Mouse (Mus musculus): ENCODE data around the gene Tnip1. TPM values are rescaled to one million over a fixed set of nuclear protein-coding genes. Genes with fewer than 3 reads are reported as not detected.

Tnip1 gene
- polyA plus RNA-seq, 1 experiment from 2014 or later: 16.9 TPM

DNA sequence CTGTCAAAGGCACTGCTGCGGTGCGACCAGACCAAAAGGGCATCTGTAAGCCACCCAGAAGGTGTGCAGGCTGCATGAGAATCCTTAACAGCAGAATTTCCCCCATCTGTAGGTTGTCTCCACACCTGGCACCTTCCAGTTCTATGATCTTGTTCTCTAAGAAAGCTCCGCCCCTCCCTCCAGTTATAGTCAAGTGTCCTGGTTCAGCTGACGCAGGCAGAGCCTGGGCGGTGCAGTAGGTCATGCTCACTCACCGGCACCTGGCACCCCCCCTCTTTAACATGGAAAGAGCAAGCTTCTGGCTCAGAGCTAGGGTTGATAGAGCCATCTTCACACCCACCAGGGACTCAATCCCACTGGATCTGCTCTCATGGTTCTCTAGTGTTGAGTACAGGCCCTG lies 33.4 kb downstream of the Tnip1 start:
- H3K9ac ChIP-seq: no peak overlapping the region
- WGBS: 95% methylated on average over 6 of the region's 6 CpGs
- H3K9me3 ChIP-seq: no peaks in the 10 kb centered on the region
- no peak for ATAC-seq (ENCODE audit: low FRiP score, low read depth)
- no peak overlapping the region for H3K4me3 ChIP-seq
- no peak overlapping the region for H3K27ac ChIP-seq
- H3K27me3 ChIP-seq (replicated peaks): no peaks in the 10 kb centered on the region
- no peaks in the 10 kb centered on the region for H3K4me1 ChIP-seq
- no peak overlapping the region for H3K4me2 ChIP-seq (replicated peaks)
- peaks cover 33% of the 10 kb centered on the region for H3K36me3 ChIP-seq

DNA sequence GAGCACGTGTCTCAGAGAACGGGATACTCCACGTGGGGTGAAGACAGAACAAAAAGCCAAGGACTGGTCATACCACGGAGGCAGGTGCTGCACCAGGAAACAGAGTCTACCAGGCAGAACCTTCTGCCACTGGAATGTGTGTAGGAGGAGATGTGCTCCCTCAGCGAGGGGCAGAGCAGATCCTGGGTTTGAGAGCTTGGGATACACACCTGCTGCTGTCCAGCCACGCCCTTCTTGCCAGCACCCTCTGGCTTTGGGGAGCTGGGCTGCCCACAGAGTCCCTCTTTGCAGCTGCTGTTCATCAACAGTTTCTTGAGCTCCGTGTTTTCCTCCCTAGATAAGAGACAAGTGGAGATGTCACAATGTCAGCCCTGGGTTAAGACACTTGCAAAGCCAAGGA lies 33.8 kb downstream of the Tnip1 start:
- no peak overlapping the region for H3K9ac ChIP-seq
- H3K9me3 ChIP-seq: no peaks in the 10 kb centered on the region
- H3K27ac ChIP-seq: no peak overlapping the region
- H3K4me1 ChIP-seq: no peaks in the 10 kb centered on the region
- H3K36me3 ChIP-seq: peaks cover 37% of the 10 kb centered on the region
- H3K4me3 ChIP-seq: no peak overlapping the region
- H3K4me2 ChIP-seq (replicated peaks): no peak overlapping the region
- ATAC-seq (ENCODE audit: low FRiP score, low read depth): no peak
- no peaks in the 10 kb centered on the region for H3K27me3 ChIP-seq (replicated peaks)
- WGBS: 84% methylated on average over 7 of the region's 7 CpGs

DNA sequence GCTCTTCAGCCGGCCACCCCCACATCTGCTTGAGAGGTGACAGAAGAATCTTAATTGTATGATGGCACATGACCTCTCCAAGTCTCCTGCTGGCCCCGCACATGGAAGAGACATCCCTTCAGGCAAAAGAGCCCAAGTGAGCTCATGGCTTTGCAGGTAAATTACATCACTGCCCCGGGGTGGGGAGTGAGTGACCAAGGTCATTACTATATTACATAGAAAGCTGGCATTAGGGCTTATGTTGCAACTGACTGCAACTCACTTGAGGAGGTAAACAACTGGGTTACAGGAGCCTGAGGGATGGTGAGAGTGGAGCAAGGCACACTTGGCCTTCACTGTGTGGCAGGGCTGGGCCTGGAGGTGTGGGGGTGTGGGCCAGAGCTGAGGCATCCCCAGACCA lies 34.5 kb downstream of the Tnip1 start:
- no peak overlapping the region for H3K9ac ChIP-seq
- no peak overlapping the region for H3K4me3 ChIP-seq
- H3K27ac ChIP-seq: no peak overlapping the region
- H3K36me3 ChIP-seq: peaks cover 40% of the 10 kb centered on the region
- no peaks in the 10 kb centered on the region for H3K27me3 ChIP-seq (replicated peaks)
- no peak overlapping the region for H3K4me2 ChIP-seq (replicated peaks)
- H3K9me3 ChIP-seq: no peaks in the 10 kb centered on the region
- no peak for ATAC-seq (ENCODE audit: low FRiP score, low read depth)
- H3K4me1 ChIP-seq: no peaks in the 10 kb centered on the region
- 90% methylated on average over 3 of the region's 3 CpGs for WGBS

DNA sequence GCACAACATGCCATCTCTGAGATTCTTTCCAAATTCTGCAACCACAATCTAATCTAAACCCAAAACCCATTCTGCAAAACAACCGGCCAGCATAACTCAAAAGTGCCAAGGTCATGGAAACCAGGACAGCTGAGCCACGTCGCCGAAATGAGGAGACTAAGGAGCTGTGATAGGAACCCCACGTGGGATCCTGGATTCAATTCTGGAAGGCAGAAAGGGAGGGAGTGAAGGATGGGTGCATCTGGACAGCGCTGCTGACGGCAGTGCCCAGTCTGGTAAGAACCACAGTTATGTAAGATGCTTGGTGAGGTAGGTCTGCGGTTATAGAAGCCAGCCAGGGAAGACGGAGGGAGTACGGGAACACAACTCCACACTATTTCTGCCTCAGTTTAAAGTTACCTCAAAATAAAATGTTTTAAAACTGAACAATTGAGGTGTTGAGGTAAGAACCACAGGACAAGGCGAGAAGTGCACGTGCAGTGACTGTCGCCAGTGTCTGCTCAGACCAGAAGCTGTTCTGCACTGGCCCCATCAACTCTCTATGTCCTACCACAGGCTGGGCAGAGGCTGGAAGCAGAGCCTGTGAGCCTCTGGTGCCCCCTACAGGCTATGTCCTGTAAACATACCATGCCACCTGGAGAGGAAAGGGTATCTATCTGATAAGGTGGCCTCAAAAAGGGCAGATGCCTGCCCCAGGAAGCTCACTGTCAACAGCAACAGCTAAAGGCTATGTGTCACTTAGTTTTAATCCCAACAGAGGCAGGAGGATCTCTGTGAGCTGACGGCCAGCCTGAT lies 35.2 kb downstream of the Tnip1 start:
- H3K4me1 ChIP-seq: no peaks in the 10 kb centered on the region
- no peak overlapping the region for H3K27ac ChIP-seq
- H3K4me2 ChIP-seq (replicated peaks): no peak overlapping the region
- WGBS: 82% methylated on average over 14 of the region's 14 CpGs
- H3K9me3 ChIP-seq: no peaks in the 10 kb centered on the region
- no peak overlapping the region for H3K4me3 ChIP-seq
- ATAC-seq (ENCODE audit: low FRiP score, low read depth): no peak
- H3K27me3 ChIP-seq (replicated peaks): no peaks in the 10 kb centered on the region
- peaks cover 46% of the 10 kb centered on the region for H3K36me3 ChIP-seq
- no peak overlapping the region for H3K9ac ChIP-seq

DNA sequence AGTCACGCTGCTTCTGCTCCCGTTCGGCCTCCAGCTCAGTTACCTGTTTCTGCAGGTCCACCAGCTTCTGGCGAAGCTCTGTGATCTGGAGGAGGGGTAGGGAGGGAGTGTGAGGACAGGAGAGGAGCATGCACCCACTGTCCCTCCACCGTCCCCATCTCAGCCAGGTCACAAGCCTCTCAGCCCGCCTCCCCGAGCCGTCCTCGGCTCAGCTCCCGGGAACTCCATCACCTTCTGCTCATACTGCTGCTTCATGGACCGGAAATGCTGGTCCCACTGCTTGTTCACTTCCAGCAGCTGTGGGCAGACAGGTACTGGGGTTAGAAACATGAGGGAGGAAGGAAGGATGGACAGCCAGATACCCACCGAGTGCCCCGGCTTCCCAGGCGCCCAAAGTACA lies 38.6 kb downstream of the Tnip1 start:
- Histone ChIP-seq H3K27me3 (replicated peaks) (no peaks in the 10 kb centered on the region), H3K4me1 (no peaks in the 10 kb centered on the region), H3K9ac (no peak overlapping the region), H3K9me3 (no peaks in the 10 kb centered on the region), H3K4me3 (no peak overlapping the region), H3K4me2 (replicated peaks) (no peak overlapping the region), H3K36me3 (peaks cover 58% of the 10 kb centered on the region), H3K27ac (no peak overlapping the region)
- 88% methylated on average over 14 of the region's 14 CpGs for WGBS
- no peak for ATAC-seq (ENCODE audit: low FRiP score, low read depth)

DNA sequence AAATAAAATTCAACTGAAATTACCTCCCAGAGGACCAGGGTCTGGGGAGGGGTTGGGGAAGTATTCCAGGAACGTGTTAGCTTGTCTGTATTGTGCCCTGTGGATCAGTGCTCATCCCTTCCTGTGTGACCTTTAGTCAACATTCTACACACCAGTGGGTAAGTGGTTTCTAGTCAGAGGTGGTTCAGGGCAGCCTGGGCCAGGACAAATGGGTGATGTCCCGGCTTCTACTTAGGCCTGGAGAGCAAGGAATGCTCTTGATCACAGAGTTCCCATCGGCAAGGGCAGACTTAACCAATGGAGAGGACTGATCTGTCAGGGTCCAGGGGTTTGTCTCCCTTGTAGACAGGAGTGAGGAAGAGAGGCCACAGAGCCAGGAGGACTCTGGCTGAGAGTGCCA lies 40.2 kb downstream of the Tnip1 start:
- Histone ChIP-seq H3K4me1 (no peaks in the 10 kb centered on the region), H3K27me3 (replicated peaks) (no peaks in the 10 kb centered on the region), H3K27ac (no peak overlapping the region), H3K36me3 (peaks cover 63% of the 10 kb centered on the region), H3K4me2 (replicated peaks) (no peak overlapping the region), H3K9me3 (no peaks in the 10 kb centered on the region), H3K4me3 (no peak overlapping the region), H3K9ac (no peak overlapping the region)
- 91% methylated on average over 3 of the region's 3 CpGs for WGBS
- no peak for ATAC-seq (ENCODE audit: low FRiP score, low read depth)

DNA sequence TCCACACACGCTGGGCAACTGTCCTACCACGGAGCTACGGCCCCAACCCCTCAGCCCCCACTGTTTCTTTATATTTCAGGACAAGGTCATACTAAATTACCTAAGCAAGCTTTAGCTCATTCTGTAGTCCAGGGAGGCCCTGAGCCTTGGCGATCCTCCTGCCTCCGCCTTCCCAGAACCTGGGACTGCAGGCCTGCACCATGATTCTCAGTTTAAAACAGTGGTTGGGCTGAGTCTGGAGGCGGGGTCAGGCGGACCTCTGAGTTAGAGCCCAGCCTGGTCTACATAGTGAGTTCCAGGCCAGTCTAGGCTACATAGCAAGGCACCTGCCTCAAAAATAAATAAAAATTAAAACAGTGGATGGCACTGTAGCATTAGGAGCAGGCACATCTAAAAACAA lies 40.9 kb downstream of the Tnip1 start:
- H3K9ac ChIP-seq: no peak overlapping the region
- no peak overlapping the region for H3K27ac ChIP-seq
- no peaks in the 10 kb centered on the region for H3K4me1 ChIP-seq
- 46% methylated on average over 7 of the region's 7 CpGs for WGBS
- no peaks in the 10 kb centered on the region for H3K9me3 ChIP-seq
- H3K4me2 ChIP-seq (replicated peaks): no peak overlapping the region
- no peak for ATAC-seq (ENCODE audit: low FRiP score, low read depth)
- H3K36me3 ChIP-seq: peaks cover 68% of the 10 kb centered on the region
- H3K27me3 ChIP-seq (replicated peaks): no peaks in the 10 kb centered on the region
- no peak overlapping the region for H3K4me3 ChIP-seq

DNA sequence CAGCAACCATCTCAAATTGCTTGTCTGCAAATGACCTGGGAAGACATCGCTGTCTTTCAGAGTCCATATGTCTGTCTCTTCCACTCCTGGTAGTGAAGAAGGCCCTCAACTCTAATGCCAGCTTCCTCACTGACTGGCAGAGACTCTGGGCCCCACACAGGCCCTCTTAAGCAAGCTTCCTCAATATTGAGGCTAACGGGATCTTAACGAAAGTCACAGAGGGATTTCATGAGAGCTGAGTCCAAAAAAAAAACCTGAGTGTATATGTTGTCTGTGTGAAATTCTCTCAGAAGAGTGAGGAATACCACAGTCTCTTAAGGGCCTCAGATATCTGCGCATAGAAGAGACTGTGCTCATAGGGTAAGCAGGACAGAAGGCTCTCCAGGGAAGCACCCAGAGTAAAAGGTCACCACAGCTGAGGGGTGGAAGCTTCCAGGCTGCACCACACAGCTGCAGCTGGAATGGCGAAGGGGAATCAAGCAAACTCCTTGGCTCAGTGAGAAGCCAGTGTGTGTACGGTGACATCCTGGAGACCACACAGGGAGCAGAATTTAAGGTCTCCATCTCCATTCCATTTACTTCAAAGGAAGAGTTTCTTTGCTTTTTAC lies 41.6 kb downstream of the Tnip1 start:
- no peaks in the 10 kb centered on the region for H3K27me3 ChIP-seq (replicated peaks)
- no peak overlapping the region for H3K4me3 ChIP-seq
- no peak for ATAC-seq (ENCODE audit: low FRiP score, low read depth)
- H3K36me3 ChIP-seq: peaks cover 67% of the 10 kb centered on the region
- no peaks in the 10 kb centered on the region for H3K9me3 ChIP-seq
- H3K9ac ChIP-seq: no peak overlapping the region
- H3K27ac ChIP-seq: no peak overlapping the region
- no peaks in the 10 kb centered on the region for H3K4me1 ChIP-seq
- no peak overlapping the region for H3K4me2 ChIP-seq (replicated peaks)
- WGBS: 82% methylated on average over 6 of the region's 6 CpGs

DNA sequence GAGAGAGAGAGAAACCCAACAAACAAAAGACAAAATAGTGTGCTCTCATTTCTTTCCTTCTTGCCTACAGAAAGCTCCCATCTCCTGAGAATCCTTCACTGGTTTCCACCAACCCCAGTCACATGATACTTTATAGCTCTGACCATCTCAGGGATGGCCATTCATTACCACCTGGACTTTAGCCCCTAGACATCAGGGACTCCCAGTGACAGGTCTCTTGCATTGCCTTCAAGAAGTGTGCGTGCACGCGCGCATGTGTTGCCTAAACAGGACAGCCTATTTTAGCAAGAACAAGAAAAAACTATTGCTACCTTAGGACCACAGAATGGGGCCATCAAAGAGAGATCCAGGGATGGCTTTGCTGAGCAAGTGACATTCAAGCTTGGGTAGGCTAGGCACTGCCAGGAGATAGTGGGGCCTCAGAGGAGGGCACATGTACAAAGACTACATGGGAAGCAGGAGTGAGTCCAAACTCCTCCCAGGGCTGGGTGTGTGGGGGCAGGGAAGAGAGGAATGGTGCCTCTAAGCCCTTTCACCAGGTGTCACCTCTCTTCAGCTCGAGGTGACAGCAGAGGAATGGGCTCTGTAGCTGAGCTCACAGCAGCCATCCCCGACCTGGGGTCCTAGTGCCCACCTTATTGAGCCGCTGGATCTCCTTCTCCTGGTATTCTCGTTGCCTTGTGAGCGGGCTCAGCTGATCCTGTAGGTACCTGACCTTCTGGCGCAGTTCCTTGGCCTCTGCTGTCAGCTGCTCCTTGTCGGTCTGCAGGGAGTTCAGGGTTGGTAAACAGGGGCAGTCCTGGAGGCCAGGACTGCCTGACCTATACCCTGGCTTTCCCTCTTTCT lies 42.4 kb downstream of the Tnip1 start:
- H3K36me3 ChIP-seq: peaks cover 64% of the 10 kb centered on the region
- H3K9ac ChIP-seq: no peak overlapping the region
- 80% methylated on average over 11 of the region's 11 CpGs for WGBS
- H3K4me1 ChIP-seq: no peaks in the 10 kb centered on the region
- ATAC-seq (ENCODE audit: low FRiP score, low read depth): no peak
- no peak overlapping the region for H3K27ac ChIP-seq
- no peaks in the 10 kb centered on the region for H3K9me3 ChIP-seq
- H3K4me2 ChIP-seq (replicated peaks): no peak overlapping the region
- H3K27me3 ChIP-seq (replicated peaks): no peaks in the 10 kb centered on the region
- H3K4me3 ChIP-seq: no peak overlapping the region

DNA sequence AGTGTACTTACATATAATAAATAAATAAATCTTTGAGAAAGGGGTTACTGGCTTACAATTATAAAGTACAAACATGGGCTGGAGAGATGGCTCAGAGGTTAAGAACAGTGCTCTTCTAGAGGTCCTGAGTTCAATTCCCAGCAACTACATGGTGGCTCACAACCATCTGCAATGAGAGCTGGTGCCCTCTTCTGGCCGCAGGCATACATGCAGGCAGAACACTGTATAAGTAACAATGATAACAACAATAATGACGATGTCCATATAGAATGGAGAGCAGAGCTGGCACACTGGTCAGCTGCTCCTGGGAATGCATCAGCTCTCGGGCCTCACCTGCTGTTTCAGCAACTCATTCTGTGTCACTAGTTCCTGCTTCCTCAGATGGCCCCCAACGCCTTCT lies 44.4 kb downstream of the Tnip1 start:
- Histone ChIP-seq H3K27me3 (replicated peaks) (no peaks in the 10 kb centered on the region), H3K4me1 (no peaks in the 10 kb centered on the region), H3K9me3 (no peaks in the 10 kb centered on the region), H3K36me3 (peaks cover 60% of the 10 kb centered on the region), H3K4me3 (no peak overlapping the region), H3K4me2 (replicated peaks) (no peak overlapping the region), H3K9ac (no peak overlapping the region), H3K27ac (no peak overlapping the region)
- ATAC-seq (ENCODE audit: low FRiP score, low read depth): no peak
- 88% methylated on average over 4 of the region's 4 CpGs for WGBS

DNA sequence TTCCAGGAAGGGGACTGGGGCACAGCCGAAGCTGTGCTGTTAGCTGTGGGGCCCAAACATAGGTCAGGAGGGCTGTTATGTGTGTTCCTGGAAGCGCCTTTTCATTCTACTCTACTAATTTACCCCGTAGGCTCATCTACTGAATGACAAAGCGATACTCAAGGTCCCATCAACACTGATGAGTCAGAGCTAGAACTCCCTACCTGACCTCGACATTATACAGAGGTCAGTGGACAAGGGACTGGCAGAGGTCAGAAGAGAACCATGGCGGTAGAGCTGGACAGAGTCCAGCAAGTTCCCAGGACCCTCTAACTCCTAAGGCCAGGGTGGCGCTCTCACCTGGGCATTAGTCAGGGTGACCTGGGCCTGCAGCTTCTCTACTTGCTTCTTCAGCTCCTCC lies 45.3 kb downstream of the Tnip1 start:
- Histone ChIP-seq H3K27ac (no peak overlapping the region), H3K9ac (no peak overlapping the region), H3K4me3 (no peak overlapping the region), H3K27me3 (replicated peaks) (no peaks in the 10 kb centered on the region), H3K4me2 (replicated peaks) (no peak overlapping the region), H3K36me3 (peaks cover 53% of the 10 kb centered on the region), H3K9me3 (no peaks in the 10 kb centered on the region), H3K4me1 (no peaks in the 10 kb centered on the region)
- no peak for ATAC-seq (ENCODE audit: low FRiP score, low read depth)
- WGBS: 95% methylated on average over 7 of the region's 7 CpGs

DNA sequence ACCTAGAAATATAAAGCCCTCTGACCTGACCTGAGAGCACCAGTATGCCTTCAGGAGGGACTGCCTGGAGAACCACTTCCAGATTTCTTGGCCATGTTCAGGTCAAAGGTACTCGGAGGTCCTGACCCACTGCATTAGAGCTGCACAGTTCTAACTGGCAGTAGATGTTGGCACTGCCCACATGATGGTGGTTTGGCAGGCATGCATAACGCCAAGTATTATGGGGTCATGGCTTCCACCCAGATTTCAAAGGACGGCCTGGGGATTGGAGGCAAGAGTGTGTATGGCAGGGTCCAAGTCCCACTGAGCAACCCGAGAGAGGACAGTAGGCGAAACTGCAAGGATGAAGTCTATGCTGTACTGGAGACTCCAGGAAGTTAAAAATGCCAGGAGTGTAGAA lies 48.9 kb downstream of the Tnip1 start:
- Histone ChIP-seq H3K27me3 (replicated peaks) (no peaks in the 10 kb centered on the region), H3K27ac (no peak overlapping the region), H3K4me1 (no peaks in the 10 kb centered on the region), H3K36me3 (peaks cover 57% of the 10 kb centered on the region), H3K9me3 (no peaks in the 10 kb centered on the region), H3K4me3 (no peak overlapping the region), H3K9ac (no peak overlapping the region), H3K4me2 (replicated peaks) (no peak overlapping the region)
- 95% methylated on average over 5 of the region's 5 CpGs for WGBS
- ATAC-seq (ENCODE audit: low FRiP score, low read depth): no peak

Data from neural tube, embryonic 12.5 days (tissue).